Mouse (Mus musculus) G1E-ER4 (cell line): ENCODE results near the gene Zmiz1. TPM values are rescaled to one million over a fixed set of nuclear protein-coding genes. Genes with fewer than 3 reads are reported as not detected.

Experiments used
- GATA1 ChIP-seq: IDR thresholded peaks from one replicate; pipeline ENCODE4 v1.8.0; 2012; ENCODE audit warnings: low read length, inconsistent platforms
- polyA plus RNA-seq: library from polyadenylated mRNA; stranded (reverse); fragments of >175 nt; gene quantifications from 2 replicates; pipeline ENCODE4 v1.2.3, GENCODE M21; 2012

Zmiz1 gene
- polyA plus RNA-seq, 1 experiment = not detected

- no peak for TF ChIP-seq GATA1
Measured at GRCm38 (mm10) chr14:25477268-25477667, 18.3 kb downstream of the Zmiz1 start.

GRCm38 (mm10) chr14:25478257-25478656, 19.3 kb downstream of the Zmiz1 start:
- TF ChIP-seq GATA1 = no peak

- no peak for TF ChIP-seq GATA1
Measured at GRCm38 (mm10) chr14:25478755-25479154, 19.8 kb downstream of the Zmiz1 start.

- no peak for TF ChIP-seq GATA1
Measured at GRCm38 (mm10) chr14:25479841-25480252, 20.9 kb downstream of the Zmiz1 start.

GRCm38 (mm10) chr14:25480443-25480842, 21.5 kb downstream of the Zmiz1 start:
- no peak for TF ChIP-seq GATA1

- no peak for TF ChIP-seq GATA1
Measured at GRCm38 (mm10) chr14:25480916-25481666, 22.1 kb downstream of the Zmiz1 start.

GRCm38 (mm10) chr14:25481667-25482331, 22.8 kb downstream of the Zmiz1 start:
- no peak for TF ChIP-seq GATA1

- no peak for TF ChIP-seq GATA1
Measured at GRCm38 (mm10) chr14:25482404-25482803, 23.4 kb downstream of the Zmiz1 start.

GRCm38 (mm10) chr14:25483285-25483684, 24.3 kb downstream of the Zmiz1 start:
- no peak for TF ChIP-seq GATA1

- TF ChIP-seq GATA1 = no peak
Measured at GRCm38 (mm10) chr14:25484049-25484448, 25.1 kb downstream of the Zmiz1 start.

GRCm38 (mm10) chr14:25486220-25486619, 27.2 kb downstream of the Zmiz1 start:
- no peak for TF ChIP-seq GATA1

GRCm38 (mm10) chr14:25486742-25487469, 27.9 kb downstream of the Zmiz1 start:
- no peak for TF ChIP-seq GATA1

GRCm38 (mm10) chr14:25487470-25487955, 28.5 kb downstream of the Zmiz1 start:
- no peak for TF ChIP-seq GATA1

- no peak for TF ChIP-seq GATA1
Measured at GRCm38 (mm10) chr14:25488097-25488613, 29.2 kb downstream of the Zmiz1 start.

GRCm38 (mm10) chr14:25489336-25490078, 30.5 kb downstream of the Zmiz1 start:
- no peak for TF ChIP-seq GATA1
